Mouse (Mus musculus) retina, postnatal 1 day (tissue): ENCODE measurements around the gene N4bp2l1.
"Not testable (repeated sequence)": the region's sequence is repeated elsewhere in the genome, so short reads cannot be mapped to it uniquely, and the experiment has no call there.

Experiments
- DNase-seq: peaks from one replicate; pipeline ENCODE4 v3.0.0-alpha.2; 2012

N4bp2l1 gene

DNA sequence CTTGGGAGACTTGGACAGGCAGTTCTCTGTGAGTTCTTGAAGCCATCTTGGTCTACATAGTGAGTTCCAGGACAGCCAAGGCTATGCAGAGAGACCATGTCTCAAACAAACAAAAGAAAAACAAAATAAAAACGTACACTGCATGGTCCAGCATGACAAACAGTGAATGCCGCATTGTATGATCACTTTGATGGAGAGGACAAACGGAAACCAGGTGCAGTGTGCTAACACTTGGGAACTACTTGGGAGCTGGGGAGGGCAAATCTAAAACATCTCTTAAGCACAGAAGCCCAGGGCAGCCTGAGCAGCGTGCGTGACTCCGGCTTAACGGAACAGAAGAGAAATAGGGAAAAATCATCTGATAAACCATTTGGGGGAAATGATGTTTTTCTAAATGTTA is at the start of gene N4bp2l1:
Gene N4bp2l1 (minus strand): TSS at position 101 of the 400 bp plus-strand sequence.
- no peak for DNase-seq

- DNase-seq, result no peak
Measured at GRCm38 (mm10) chr5:150644926-150645325, 47.9 kb upstream of the N4bp2l1 start.

GRCm38 (mm10) chr5:150643390-150643789 is 46.4 kb upstream of the N4bp2l1 start:
- not testable (repeated sequence) for DNase-seq

DNA sequence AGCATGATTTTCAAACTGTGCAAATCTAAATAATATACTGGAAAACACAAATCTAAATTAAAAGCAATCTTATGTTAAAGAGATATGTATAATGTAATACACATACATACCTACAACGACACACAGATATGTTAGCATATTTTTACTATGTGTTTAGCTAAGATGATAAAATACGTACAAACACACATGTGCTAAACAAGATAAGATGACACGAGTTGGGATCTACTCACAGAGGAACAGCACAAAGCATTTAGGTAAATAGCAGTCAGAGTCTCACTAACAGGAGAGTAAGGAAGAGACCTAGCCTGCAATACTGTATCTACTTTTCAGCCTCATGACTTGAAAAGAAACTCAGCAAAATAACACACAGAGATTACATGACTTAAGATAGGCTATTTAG is 44.5 kb upstream of the N4bp2l1 start:
- no peak for DNase-seq

DNA sequence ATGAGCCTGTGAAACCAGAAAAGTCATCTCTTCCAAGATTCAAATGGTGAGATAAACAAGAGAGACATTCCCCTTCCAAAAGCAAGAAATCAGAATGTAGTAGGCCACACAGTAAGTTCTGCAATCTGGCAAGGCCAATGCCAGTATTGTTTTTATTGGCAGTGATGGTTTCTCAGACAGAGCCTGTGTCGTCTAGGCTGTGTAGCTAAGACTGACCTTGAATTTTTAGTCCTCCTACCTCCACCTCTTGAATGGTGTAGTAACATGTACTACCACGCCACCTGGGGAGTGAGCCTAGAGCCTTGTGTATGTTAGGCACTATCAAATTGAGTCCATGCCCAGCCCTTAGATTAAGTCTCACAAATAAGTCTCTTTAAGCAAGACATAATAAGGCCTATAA is 32.7 kb upstream of the N4bp2l1 start:
- no peak for DNase-seq

DNA sequence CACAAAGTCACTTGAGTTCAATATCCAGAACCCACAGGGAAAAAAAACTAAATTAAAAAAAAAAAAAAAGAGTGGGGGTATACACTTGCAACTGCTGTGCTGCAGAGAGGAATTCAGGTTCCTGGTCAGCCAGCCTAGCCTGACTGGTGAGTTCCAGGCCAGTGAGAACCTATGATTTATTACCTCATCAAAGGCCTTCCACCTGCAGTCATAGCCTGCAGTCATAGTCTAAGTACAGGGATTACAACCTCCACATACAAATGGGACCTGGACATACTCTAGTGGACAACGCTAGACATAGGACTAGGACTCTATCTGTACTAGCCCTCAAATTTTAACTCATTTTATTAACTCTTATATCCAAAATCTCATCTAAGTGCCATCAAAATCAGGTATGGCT is 32.3 kb upstream of the N4bp2l1 start:
- no peak for DNase-seq

GRCm38 (mm10) chr5:150625528-150625927 is 28.5 kb upstream of the N4bp2l1 start:
- no peak for DNase-seq

DNA sequence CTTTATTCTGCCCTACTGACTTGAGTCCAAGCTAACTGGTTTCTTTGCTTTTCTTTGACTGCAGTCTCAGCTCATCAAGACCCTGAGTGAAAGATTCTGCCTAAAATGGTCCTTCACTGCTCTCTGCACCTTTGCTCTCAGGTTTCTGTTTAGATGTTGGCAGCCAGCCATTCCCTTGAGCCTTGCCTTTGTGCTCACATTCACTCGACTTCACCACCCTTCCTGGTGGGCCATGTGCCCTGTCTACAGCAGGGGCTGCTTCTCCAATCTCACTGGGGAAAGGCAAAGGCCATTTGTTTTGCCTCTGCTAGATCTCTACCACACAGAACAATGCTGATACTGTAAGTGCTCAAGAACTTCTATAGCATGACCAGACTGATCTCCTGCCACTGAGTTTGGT is 25.8 kb upstream of the N4bp2l1 start:
- DNase-seq, result no peak

DNA sequence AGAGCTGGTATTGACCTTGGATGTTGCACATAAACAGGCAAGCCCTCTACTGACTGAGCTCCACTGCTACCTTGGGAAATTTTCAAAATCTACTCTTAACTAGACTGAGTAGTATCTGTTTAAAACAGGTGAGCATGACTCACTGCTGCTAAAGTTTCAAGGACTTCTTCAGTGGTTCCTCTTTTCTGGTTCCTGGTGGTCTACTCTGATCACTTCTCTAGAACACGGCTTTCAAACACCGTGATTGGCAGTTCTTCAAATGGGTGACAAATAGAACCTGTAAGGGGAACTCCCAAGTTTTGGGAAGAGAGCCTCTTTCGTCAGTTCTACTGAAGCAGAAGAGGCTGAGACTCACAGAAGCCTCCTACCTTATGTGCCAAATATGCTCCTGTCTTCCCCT is 24.6 kb upstream of the N4bp2l1 start:
- no peak for DNase-seq

GRCm38 (mm10) chr5:150620588-150621135 is 23.7 kb upstream of the N4bp2l1 start:
- no peak for DNase-seq

DNA sequence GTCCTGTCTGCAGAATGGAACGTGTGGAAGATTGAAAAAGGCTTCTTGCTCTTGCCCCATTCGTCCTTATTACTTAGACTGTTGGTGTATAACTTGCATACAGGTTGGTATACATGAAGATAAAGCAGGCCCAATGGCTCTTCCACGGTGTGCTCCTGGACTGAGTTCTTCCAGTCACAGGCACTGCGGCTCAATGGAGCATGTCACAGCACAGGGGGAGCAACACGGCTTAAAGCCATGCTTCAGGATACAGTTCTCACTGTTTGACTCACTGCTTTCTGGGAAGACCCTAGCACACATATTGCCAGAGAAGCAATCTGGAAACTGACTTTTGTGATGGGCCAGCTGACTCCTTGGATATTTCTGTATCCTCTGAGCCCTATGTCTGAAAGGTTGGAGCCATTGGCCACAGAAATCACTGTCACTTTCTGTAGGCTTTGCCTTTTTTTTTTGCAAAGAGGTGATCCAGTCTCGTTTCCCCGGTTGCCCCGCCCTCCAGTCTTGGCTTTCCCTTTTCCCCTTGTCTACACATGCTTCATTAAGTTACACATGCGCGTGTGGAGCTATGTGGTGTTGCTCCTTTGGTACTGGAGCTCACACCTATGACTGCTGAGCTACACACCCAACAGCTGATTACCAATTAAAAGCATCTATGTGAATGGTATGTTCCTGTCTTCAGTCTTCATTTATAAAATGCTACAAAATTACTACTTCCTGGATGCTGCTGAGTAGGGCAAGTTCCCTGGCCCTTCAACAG is 21.8 kb upstream of the N4bp2l1 start:
- no peak for DNase-seq

DNA sequence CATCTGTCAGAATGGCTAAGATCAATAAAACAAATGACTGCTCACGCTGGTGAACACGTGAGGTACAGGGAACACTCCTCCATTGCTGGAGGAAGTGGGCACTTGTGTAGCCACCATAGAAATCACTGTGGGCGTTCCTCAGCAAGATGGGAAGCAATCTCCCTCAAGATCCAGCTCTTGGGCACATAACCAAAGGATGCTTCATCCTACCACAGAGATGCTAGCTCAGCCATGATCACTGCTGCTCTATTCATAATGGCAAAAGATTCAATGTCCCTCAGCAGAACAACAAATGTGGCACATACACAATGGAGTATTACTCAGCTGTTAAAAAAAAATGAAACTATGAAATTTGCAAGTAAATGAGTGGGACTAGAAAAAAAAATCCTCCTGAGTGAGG is 19.7 kb upstream of the N4bp2l1 start:
- no peak for DNase-seq

DNA sequence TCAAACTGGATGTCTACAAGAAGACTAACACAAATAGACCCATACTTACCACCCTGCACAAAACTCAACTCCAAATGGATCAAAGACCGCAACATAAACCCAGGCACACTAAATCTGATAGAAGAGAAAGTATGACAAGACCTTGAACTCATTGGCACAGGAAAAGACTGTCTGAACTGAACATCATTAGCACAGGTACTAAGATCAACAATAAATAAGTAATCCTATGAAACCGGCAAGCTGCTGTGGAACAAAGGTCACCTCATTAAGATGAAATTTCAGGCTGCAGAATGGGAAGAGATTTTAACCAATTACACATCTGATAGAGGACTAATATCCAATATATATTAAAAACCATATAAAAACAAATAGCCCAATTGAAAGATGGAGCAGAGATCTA is 19.2 kb upstream of the N4bp2l1 start:
- DNase-seq, result no peak

GRCm38 (mm10) chr5:150614054-150614453 is 17.1 kb upstream of the N4bp2l1 start:
- no peak for DNase-seq

DNA sequence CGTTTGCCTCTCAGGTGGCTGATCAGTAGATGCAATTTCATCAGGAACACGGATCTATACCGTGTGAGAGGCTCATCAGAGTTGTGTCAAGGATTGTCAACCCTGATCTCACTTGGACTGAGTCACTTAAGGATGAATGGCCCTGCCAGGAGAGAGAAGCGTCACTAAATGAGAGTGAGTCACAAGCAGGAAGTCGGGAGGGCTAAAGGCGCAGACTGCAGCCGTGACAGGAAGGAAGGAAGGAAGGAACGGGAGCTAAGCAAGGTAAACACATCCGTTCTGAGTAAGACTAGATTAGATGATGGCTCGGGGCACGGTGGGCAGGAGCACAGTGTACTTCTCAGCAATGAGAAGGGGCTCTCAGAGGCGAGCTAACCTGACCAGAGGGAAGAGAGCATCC is 14.7 kb upstream of the N4bp2l1 start:
- DNase-seq, result no peak

GRCm38 (mm10) chr5:150611136-150611535 is 14.1 kb upstream of the N4bp2l1 start:
- DNase-seq, result no peak

DNA sequence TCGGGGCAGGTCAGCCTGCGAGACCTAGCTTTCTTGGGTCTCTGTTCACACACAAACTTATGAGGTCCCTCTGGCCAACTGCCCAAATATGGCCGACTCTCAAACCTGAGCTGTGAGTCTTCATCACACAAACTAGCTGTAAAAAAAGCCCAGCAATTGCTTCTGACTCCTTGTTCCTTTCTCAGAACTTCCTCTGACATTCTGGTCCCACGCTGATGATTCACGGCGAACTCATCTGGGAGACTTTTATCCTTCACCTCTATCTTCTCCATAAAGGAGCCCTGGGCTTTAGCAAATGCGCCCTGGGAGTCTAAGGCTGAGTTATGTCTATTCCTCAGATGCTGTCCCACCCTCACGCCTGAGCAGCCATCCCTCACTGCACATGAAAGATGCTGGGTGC is 10.6 kb upstream of the N4bp2l1 start:
- DNase-seq, result no peak

DNA sequence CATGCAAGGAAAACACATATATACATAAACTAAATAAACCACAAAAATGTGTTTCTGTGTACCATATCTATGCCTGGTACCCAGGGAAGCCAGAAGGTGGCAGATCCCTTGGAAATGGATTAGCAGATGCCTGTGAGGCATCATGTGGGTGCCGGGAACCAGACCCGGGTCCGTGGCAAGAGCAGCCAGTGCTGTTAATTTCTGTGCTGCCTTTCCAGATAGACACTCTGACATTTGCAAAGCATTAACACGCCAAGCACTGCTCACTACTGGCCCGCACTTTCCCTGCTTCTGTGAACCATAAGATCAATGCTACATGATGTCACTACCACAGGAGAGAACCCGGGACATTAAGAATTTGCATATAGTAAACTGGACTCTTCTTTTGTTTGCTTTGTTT is 9.1 kb upstream of the N4bp2l1 start:
- DNase-seq, result no peak

DNA sequence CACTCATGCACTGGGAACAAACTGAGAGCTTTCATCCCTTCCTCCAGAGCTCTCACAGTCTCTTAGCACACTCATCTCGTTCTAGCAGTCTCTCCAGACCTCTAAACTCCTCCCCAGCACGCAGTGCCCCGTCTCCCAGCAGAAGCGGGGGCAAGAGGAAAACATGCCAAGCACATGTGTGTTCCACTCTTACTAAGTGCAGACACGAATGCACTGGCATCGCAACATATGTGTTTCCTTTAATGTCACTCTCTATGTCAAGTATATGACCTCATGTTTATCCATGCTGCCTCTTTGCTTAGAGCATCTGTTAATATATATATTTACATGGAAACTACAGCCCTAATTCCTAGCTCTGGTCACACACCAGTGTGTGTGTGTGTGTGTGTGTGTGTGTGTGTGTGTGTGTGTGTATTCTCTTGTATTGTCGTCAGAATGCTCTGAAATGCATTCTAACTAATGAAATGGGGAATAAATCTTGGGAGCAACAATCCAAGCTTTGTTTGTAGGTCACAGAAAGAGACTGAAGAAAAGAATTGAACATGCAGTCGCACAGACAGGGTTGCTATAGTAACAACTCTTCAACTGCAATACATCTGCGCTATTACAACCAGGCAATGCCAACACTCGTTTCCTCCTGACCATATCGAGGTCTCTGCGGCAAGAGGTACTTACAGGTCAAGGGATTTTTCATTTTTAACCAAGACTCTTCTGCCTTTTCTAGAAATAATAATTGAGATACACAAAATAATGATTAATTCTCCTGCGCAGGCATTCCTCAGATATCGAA is 4.6 kb upstream of the N4bp2l1 start:
- peak; percentile 24 for DNase-seq

- DNase-seq, result no peak
Measured at GRCm38 (mm10) chr5:150600554-150601440, 3.8 kb upstream of the N4bp2l1 start.

DNA sequence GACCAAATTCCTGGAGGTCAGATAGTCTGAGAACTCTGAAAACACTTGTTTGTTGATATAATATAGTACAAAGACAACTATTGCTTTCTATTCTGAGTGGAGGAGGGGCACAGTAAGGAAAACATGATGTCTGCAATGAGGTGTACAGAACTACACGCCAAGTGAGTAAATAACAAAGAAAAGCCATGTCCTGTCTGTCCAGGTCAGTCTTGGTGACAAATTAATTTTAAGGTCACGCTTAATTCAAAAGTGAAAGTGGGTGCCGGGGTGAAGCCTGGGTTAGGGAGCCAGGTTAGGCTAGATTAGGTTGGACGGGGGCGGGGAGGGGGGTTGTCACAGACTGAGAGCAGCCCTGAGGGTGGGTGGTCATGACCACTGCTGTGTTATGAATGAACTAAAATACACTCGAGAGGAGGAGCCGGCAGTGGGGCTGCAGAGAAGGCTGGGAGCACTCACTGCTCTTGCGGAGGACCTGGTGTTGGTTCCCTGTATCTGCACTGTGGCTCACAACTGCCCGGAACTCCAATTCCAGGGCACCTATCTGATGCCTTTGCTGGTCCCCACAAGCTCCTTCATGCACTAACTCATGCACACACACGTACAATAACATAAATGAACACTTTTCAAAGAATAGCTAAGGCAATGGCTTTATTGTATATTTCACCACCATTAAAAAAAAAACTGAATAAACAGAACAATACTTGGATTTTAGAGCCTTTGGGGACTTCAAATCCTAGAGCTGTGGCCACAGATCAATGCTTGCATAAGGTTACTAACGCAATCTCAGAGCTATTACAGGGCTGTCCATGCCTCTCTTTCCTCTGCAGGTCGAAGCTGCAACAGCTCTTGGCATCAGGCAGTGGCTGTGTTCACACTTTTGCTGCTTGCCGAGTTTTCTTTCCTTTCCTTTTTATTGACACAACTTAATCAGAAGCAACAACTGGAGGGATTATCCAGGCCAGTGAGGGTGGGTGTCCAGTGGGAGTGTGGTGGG is 2.6 kb upstream of the N4bp2l1 start:
- DNase-seq, result no peak
